Mouse (Mus musculus) erythroblast, embryonic 14.5 days (primary cell): ENCODE data around the gene Ica1.

Experiments
- GATA1 ChIP-seq: IDR thresholded peaks from 2 replicates; pipeline ENCODE4 v1.6.1; 2012; ENCODE audit warnings: low read length, inconsistent platforms, mixed read lengths
- TAL1 ChIP-seq: IDR thresholded peaks from 3 replicates; pipeline ENCODE4 v1.6.1; 2012; ENCODE audit warnings: low read length, inconsistent platforms, mixed read lengths

- TF ChIP-seq TAL1 = no peak
- no peak for TF ChIP-seq GATA1
Measured at GRCm38 (mm10) chr6:8669343-8669742, 108.9 kb downstream of the Ica1 start.
